Mouse (Mus musculus) liver, adult 2 months (tissue): ENCODE results near the gene Inhbb.

Source experiments
- CTCF ChIP-seq: fragments of 200-500 bp; IDR thresholded peaks from 2 replicates; pipeline ENCODE4 v1.5.1; 2011; ENCODE audit warnings: low read depth, low read length, control low read depth
- POLR2A ChIP-seq: fragments of 200-500 bp; IDR thresholded peaks from 2 replicates; pipeline ENCODE4 v1.6.1; 2011; ENCODE audit warnings: low read length, control low read depth; ENCODE audit not compliant: insufficient read depth; ENCODE audit errors: extremely low read depth

GRCm38 (mm10) chr1:119409106-119409505 lies 12.9 kb downstream of the Inhbb start:
- TF ChIP-seq POLR2A, result no peak
- TF ChIP-seq CTCF, result no peak
